Mouse (Mus musculus): ENCODE results near the gene Adk.

DNA sequence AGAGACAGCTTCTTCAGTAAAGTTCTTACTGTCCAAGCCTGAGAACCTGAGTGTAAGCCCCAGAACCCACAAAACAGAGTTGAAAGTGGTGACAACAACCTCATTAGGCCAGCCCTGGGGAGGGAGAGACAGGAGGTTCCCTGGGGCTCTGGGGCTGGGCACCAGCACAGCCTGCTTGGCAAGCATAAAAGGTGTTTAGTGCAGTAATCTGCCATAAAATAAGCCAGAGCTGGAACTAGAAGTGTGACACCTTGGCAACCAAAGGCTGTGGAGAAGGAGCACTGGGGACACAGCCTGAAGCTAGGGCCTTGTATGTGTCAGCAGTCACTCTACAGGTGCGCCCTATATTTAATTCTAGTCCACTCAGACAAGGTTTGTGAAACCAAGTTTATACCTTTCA is 252.4 kb downstream of the Adk start:
- no peak for TF ChIP-seq POLR2A (IDR thresholded peaks at IDR 0.05; ENCODE audit: insufficient read depth, low read depth, low read length)
- TF ChIP-seq EP300 (IDR thresholded peaks at IDR 0.05; ENCODE audit: insufficient read depth, low read depth, low read length) = no peak
- TF ChIP-seq CTCF (IDR thresholded peaks at IDR 0.05) = no peak

All from heart, adult 2 months (tissue).